Mouse (Mus musculus): ENCODE results near the gene Doc2g.

DNA sequence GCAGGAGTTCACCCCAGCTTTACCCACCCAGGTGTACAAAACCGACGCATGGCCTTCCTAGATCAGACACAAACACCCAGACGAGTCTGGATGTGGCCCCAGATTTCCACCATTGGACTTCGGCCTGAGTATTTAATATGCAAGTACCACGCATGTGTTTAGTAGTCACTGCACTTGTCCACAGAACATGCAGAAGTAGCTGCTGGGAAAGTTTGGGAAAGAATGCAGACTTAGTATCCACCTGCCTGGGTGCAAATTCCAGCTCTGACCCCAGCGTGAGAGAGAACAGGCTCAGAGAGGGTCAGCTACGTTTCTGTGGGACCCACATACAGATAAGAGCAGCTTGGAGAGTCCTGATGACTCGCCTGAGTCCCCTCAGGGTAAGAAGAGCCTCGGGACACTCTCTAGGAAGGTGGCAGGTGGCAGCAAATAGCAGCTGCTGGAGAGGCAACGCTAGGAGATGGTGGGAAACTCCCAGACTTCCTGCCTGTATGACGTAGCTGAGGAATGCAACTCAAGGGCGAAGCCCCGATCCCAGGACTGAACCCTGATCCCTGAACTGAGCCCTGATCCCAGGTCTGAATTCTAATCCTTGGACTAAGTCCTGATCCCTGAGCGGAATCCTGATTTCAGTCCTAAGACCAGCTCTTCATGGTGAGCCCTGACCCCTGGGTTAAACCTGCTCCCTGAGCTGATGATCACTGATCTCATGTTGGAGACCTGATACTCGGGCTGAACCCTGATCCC, 53.0 kb downstream of the Doc2g start:
- TF ChIP-seq CTCF (IDR thresholded peaks at IDR 0.05; ENCODE audit: borderline replicate concordance, extremely low read depth, insufficient read depth, insufficient read length) (no peak), POLR2A (IDR thresholded peaks at IDR 0.05; ENCODE audit: borderline replicate concordance, extremely low read depth, insufficient read depth, insufficient read length, poor library complexity, severe bottlenecking) (no peak)

Data from brain, embryonic 14.5 days (tissue).